Mouse (Mus musculus) left cerebral cortex, adult 8-10 months (tissue): ENCODE measurements around the gene Gm7073. TPM values are rescaled to one million over a fixed set of nuclear protein-coding genes. Genes with fewer than 3 reads are reported as not detected.
A peak's percentile ranks its signal among the peaks of the same experiment; 100 is the strongest.

Experiments used
- DNase-seq, 2 experiments: peaks; one replicate each; pipeline ENCODE4 v3.0.0; 2022; ENCODE audit warnings: low spot score in 2 of 2
- total RNA-seq, 4 experiments: library from RNA; stranded (reverse); gene quantifications; 2 replicates each; pipeline ENCODE4 v1.2.4; 2022

Gm7073 gene
- not detected for total RNA-seq

DNA sequence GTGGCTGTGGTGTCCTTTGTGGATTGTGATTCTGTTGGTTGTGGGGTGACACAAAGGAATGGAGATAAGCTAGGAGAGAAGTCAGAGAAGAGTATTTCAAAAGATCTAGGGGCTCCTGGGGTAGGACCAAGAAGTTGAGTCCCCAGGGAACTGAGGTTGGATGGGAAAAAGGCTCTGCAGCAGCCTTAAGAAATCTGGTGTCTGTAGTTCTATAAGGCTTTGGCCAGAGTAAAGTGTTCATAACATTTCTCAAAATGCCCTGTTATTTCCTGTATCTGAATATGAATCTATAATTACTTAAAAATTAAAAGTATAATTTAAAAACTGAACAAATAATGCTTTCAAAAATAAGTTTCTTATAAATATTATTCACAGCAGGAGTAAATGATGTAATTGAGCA lies at the start of gene Gm7073:
TSS of gene Gm7073 (minus strand) at position 101 of the 400 bp plus-strand sequence.
- no peak for DNase-seq

- DNase-seq, result no peak
Observed at GRCm38 (mm10) chrX:60570539-60570938, 31.5 kb upstream of the Gm7073 start.

DNA sequence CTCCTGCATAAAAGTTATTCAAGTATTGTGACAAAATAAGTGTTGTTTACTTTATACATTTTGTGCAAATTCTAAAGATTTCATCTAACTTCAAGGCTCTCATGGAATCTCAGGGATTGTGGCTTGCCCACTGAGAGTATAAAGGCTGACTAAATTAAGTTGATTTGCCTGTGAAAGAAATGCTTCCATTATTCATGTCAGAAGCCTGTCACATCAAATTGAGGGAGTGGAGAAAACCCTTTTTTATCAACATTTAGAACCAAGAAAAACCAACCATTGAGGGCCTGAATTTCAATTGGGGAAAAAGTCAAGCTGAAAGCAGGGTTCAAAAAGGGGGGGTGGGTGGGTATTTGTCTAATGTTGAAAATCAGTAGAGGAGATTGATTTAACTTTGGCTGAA lies 30.0 kb upstream of the Gm7073 start:
- no peak for DNase-seq

GRCm38 (mm10) chrX:60555242-60555641 lies 16.2 kb upstream of the Gm7073 start:
- DNase-seq, result no peak

- DNase-seq, result peak; percentile 7 to 13
Observed at GRCm38 (mm10) chrX:60547444-60548304, 8.6 kb upstream of the Gm7073 start.

DNA sequence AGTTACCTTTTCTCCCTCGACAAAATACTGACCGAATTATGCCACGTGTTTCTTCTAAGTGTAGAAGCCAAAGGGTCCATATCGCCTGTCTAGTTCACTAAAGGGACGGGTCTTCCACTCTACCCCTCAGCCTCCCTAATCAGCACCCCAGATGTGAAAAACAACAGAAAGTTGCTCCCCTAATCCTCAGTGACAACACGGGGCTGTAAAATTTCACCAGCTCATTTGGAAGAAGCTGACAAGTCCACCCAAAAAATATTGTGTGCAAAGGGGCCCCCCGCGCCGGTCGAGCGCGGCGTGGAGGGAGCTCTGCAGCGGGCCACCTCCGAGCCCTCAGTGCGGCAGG lies 8.0 kb upstream of the Gm7073 start:
- peak in 1 of 2 experiments; percentile 4 for DNase-seq

GRCm38 (mm10) chrX:60545906-60546305 lies 6.9 kb upstream of the Gm7073 start:
- no peak for DNase-seq

DNA sequence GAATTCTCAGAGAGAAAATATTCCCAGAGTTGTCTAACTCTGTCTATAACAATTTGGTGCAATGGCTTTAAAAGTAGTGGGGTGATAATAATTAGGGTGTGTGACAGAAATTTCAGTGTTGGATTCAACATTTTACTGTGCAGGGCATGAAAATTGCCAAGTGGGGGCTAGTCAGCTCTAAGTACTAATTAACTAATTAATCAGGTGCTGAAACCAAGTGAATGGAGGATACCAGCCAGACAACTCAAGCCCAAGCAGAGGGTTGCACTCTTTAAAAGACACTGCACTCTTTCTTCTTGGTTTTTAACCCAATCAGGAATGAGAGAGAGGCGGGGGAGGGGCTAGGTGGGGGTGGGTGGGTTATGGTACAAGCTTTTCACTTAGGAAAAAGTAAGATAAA lies 6.4 kb upstream of the Gm7073 start:
- no peak for DNase-seq

DNA sequence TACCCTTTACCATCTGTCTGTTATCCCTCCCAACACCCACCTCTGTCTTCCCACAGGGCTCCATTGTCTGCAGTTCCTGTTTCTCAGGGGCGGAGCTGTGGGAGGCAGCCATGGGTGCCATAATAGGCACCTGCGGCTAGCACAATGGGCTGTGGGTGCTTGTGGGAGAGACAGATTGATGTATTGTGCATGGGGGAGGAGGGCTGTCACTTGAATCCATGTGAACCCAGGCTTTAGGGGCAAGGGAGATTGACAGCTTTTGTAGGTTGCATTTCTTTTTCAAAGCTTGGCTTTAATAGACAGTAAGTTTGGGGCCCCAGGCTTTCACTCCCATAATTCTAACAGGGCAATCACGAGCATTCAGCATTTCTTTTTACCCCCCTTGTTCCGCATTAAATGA lies 5.0 kb upstream of the Gm7073 start:
- peak in 1 of 2 experiments; percentile 7 for DNase-seq

DNA sequence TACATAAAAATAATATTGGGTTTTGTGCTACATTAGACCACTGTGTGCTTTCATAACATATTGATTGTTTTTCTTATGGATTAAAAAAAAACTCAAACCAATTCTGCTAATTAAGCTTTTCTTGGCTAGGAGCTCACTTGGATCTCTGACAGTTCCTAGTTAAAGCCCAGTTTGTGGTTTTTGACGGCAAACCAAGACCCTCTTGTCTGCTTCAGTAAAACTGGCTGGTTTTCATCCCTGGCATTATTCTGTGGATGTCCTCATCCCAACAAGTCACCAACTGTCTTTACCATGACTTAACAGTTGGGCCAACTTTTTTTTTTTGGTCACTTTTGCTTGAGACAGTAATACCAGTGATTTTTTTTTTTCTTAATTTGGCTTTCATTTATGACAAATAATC lies 3.9 kb upstream of the Gm7073 start:
- no peak for DNase-seq

- DNase-seq, result peak in 1 of 2 experiments; percentile 4
Observed at GRCm38 (mm10) chrX:60503995-60504394, 35.1 kb downstream of the Gm7073 start.

- DNase-seq, result no peak
Observed at GRCm38 (mm10) chrX:60497750-60498149, 41.3 kb downstream of the Gm7073 start.

DNA sequence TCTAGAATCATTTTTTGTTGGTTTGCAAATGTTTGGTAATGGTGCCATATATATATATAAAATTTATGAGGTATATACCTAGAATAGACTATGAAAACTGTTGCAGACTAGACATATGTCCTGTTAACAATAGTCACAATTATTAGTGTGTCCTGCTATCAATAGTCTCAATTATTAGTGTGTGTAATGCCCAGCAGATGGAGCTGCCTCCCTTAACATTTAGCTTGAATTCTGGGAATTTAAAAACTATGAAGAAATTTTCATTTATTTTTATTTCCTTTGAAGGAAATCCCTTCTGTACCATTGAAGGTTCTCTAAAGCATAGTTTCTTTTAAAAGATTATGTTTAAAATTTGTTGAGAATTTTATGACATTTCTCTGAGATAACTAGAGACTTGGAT lies 43.7 kb downstream of the Gm7073 start:
- DNase-seq, result no peak

DNA sequence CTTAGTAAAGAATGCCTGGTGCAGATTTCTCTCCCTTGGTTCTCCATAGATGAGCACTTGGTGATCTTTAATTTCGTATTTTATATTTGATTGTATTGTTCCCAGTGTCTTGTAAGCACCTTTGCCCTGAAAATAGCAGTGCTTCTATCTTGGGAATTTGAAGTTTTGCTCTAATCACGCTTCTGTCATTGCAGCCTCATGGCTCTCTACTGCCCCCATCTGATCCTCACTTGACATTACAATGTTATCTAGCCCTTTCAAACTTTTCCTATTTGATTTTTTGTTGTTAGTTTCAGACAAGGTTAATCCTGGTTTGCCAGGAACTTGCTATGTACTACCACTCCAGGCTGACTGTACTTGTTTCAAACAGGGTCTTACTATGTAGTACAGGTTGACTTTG lies 75.3 kb downstream of the Gm7073 start:
- DNase-seq, result no peak

GRCm38 (mm10) chrX:60414563-60415111 lies 124.4 kb downstream of the Gm7073 start:
- no peak for DNase-seq

GRCm38 (mm10) chrX:60405681-60406080 lies 133.4 kb downstream of the Gm7073 start:
- DNase-seq, result no peak

GRCm38 (mm10) chrX:60404668-60405044 lies 134.4 kb downstream of the Gm7073 start:
- peak; percentile 60 to 79 for DNase-seq

- peak; percentile 11 to 13 for DNase-seq
Observed at GRCm38 (mm10) chrX:60403764-60404667, 135.0 kb downstream of the Gm7073 start.

GRCm38 (mm10) chrX:60403062-60403763 lies 135.8 kb downstream of the Gm7073 start:
- DNase-seq, result peak; percentile 2 to 6

- no peak for DNase-seq
Observed at GRCm38 (mm10) chrX:60394292-60394691, 144.8 kb downstream of the Gm7073 start.

GRCm38 (mm10) chrX:60386852-60387251 lies 152.2 kb downstream of the Gm7073 start:
- no peak for DNase-seq
